Mouse (Mus musculus): ENCODE measurements around the gene Abcc8. TPM values are rescaled to one million over a fixed set of nuclear protein-coding genes. Genes with fewer than 3 reads are reported as not detected.

The Abcc8 gene
- polyA plus RNA-seq, 1 experiment from 2014 or later, result 0.11 TPM

DNA sequence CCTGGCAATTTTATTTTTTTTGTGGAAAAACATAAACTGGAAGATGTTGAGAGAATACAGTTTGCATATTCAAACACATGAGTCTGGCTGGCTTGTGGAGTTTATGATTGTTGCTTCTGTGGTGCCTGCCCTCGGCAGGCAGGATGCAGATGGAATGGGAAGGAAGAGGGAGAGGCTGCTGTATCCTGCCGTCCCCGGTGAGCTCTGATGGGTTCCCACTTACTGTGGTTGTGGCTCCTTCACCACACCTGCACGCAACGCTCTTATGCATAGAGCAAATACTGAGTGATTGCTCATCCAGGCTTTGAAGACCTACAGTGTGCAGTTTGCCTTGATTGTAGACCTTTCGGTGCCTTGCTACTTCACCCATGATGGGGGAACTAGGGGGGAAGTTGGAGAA is 91.6 kb downstream of the Abcc8 start:
- peaks cover 8% of the 10 kb centered on the region for H3K36me3 ChIP-seq (replicated peaks; ENCODE audit: insufficient read depth, low read length)
- no peak for ATAC-seq
- no peak overlapping the region for H3K4me2 ChIP-seq (ENCODE audit: low read depth, low read length)
- H3K27ac ChIP-seq (ENCODE audit: low read depth), result no peak overlapping the region
- H3K9ac ChIP-seq (replicated peaks), result no peak overlapping the region
- TF ChIP-seq EP300 (IDR thresholded peaks at IDR 0.05; ENCODE audit: low read depth) (no peak), CTCF (IDR thresholded peaks at IDR 0.05; ENCODE audit: low read depth) (no peak)
- no peak for DNase-seq
- no peaks in the 10 kb centered on the region for H3K27me3 ChIP-seq (ENCODE audit: insufficient read depth, low read length)
- no peaks in the 10 kb centered on the region for H3K9me3 ChIP-seq (ENCODE audit: low read length)
- no peaks in the 10 kb centered on the region; the same call in 1 of the 2 replicates for H3K4me1 ChIP-seq (ENCODE audit: insufficient read depth)
- H3K4me3 ChIP-seq (ENCODE audit: low read depth, low read length), result no peak overlapping the region
- 45% methylated on average over 6 of the region's 6 CpGs for WGBS (ENCODE audit: insufficient replicate concordance)

DNA sequence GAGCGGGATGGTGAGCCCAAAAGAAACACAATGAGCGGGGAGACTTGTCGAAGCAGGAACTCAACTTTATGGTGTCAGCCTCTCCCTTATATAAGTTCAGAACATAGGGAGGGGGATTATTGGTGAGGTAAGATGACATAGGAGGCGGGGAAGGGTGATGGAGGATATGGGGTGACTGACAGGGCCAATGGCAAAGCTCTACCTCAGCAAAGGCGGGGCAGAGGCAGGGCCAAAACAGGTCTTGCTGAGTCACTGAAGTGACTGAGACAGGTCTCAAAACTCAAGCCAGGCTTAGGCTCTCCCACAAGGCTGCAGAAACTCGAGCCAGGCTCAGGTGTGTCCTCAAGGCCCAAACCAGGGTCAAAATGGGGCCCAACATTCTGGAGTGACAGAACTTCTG is 93.5 kb downstream of the Abcc8 start:
- Histone ChIP-seq H3K27ac (ENCODE audit: low read depth) (no peak overlapping the region), H3K4me3 (ENCODE audit: low read depth, low read length) (no peak overlapping the region), H3K27me3 (ENCODE audit: insufficient read depth, low read length) (no peaks in the 10 kb centered on the region), H3K9ac (replicated peaks) (no peak overlapping the region), H3K36me3 (replicated peaks; ENCODE audit: insufficient read depth, low read length) (peaks cover 24% of the 10 kb centered on the region), H3K4me1 (ENCODE audit: insufficient read depth) (no peaks in the 10 kb centered on the region; the same call in 1 of the 2 replicates), H3K9me3 (ENCODE audit: low read length) (no peaks in the 10 kb centered on the region), H3K4me2 (ENCODE audit: low read depth, low read length) (no peak overlapping the region)
- no peak for ATAC-seq
- no peak for DNase-seq
- 80% methylated on average over 6 of the region's 6 CpGs for WGBS (ENCODE audit: insufficient replicate concordance)
- TF ChIP-seq CTCF (IDR thresholded peaks at IDR 0.05; ENCODE audit: low read depth) (no peak), EP300 (IDR thresholded peaks at IDR 0.05; ENCODE audit: low read depth) (no peak)

- peak; percentile 36; the same call in 1 of the 2 replicates for ATAC-seq
- H3K27ac ChIP-seq (ENCODE audit: low read depth), result no peak overlapping the region
- H3K9me3 ChIP-seq (ENCODE audit: low read length), result no peaks in the 10 kb centered on the region
- peak; percentile 30 for DNase-seq
- H3K4me2 ChIP-seq (ENCODE audit: low read depth, low read length), result no peak overlapping the region
- TF ChIP-seq CTCF (IDR thresholded peaks at IDR 0.05; ENCODE audit: low read depth), result no peak
- no peak for TF ChIP-seq EP300 (IDR thresholded peaks at IDR 0.05; ENCODE audit: low read depth)
- H3K9ac ChIP-seq (replicated peaks), result no peak overlapping the region
- H3K4me3 ChIP-seq (ENCODE audit: low read depth, low read length), result no peak overlapping the region
- no peaks in the 10 kb centered on the region; the same call in 1 of the 2 replicates for H3K4me1 ChIP-seq (ENCODE audit: insufficient read depth)
- peaks cover 37% of the 10 kb centered on the region for H3K36me3 ChIP-seq (replicated peaks; ENCODE audit: insufficient read depth, low read length)
- no peaks in the 10 kb centered on the region for H3K27me3 ChIP-seq (ENCODE audit: insufficient read depth, low read length)
- WGBS (ENCODE audit: insufficient replicate concordance), result 63% methylated on average over 16 of the region's 16 CpGs
Measured at GRCm38 (mm10) chr7:46084839-46085513, 94.9 kb downstream of the Abcc8 start.

DNA sequence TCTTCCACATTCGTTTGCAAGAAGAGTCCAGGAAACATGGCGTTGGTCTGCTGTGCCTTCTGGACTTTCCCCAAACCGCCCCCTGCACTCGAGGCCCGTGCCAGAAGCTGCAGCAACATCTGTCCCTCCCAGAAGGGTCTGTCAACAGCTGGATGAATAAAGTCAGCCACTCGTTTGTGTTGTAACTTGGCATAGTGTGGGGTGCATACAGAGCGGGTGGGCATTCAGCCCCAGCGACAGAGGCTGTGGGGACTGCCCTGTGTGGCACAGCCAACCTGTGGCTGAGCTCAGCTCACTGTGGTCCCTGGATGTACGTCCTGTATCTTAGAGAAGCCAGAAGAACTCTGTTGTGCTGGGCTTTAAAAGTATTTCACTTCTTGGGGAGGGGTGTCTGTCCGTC is 95.8 kb downstream of the Abcc8 start:
- H3K4me3 ChIP-seq (ENCODE audit: low read depth, low read length), result no peak overlapping the region
- no peak for TF ChIP-seq CTCF (IDR thresholded peaks at IDR 0.05; ENCODE audit: low read depth)
- no peak for TF ChIP-seq EP300 (IDR thresholded peaks at IDR 0.05; ENCODE audit: low read depth)
- H3K27ac ChIP-seq (ENCODE audit: low read depth), result no peak overlapping the region
- 75% methylated on average over 10 of the region's 10 CpGs for WGBS (ENCODE audit: insufficient replicate concordance)
- no peaks in the 10 kb centered on the region; the same call in 1 of the 2 replicates for H3K4me1 ChIP-seq (ENCODE audit: insufficient read depth)
- H3K36me3 ChIP-seq (replicated peaks; ENCODE audit: insufficient read depth, low read length), result peaks cover 46% of the 10 kb centered on the region
- no peaks in the 10 kb centered on the region for H3K9me3 ChIP-seq (ENCODE audit: low read length)
- no peak overlapping the region for H3K9ac ChIP-seq (replicated peaks)
- DNase-seq (no peak), ATAC-seq (no peak)
- no peaks in the 10 kb centered on the region for H3K27me3 ChIP-seq (ENCODE audit: insufficient read depth, low read length)
- no peak overlapping the region for H3K4me2 ChIP-seq (ENCODE audit: low read depth, low read length)

DNA sequence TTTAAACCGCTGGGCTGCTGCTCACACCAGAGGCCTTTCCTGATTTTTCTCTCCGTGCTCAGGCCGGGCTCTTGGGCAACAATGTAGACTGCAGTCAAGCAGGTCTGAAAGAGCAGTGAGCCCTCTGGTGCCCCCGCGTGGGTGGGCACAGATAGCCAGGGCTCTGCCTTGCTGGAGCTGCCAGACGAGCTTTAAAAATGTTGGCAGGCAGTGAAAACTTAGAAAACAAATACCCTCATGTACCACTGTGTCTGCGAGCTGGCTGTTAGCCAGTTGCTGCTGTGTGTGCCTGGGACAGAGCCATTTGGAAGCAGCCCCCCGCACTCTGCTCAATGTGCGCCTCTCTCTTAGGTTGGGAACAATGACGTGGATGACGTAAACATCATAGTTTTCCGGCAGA is 102.2 kb downstream of the Abcc8 start:
- DNase-seq (no peak), ATAC-seq (no peak)
- TF ChIP-seq EP300 (IDR thresholded peaks at IDR 0.05; ENCODE audit: low read depth) (no peak), CTCF (IDR thresholded peaks at IDR 0.05; ENCODE audit: low read depth) (no peak)
- no peaks in the 10 kb centered on the region for H3K27me3 ChIP-seq (ENCODE audit: insufficient read depth, low read length)
- H3K27ac ChIP-seq (ENCODE audit: low read depth), result no peak overlapping the region
- H3K4me3 ChIP-seq (ENCODE audit: low read depth, low read length), result no peak overlapping the region
- peaks cover 48% of the 10 kb centered on the region for H3K36me3 ChIP-seq (replicated peaks; ENCODE audit: insufficient read depth, low read length)
- no peaks in the 10 kb centered on the region for H3K9me3 ChIP-seq (ENCODE audit: low read length)
- H3K4me2 ChIP-seq (ENCODE audit: low read depth, low read length), result no peak overlapping the region
- H3K9ac ChIP-seq (replicated peaks), result no peak overlapping the region
- no peaks in the 10 kb centered on the region for H3K4me1 ChIP-seq (ENCODE audit: insufficient read depth)
- WGBS (ENCODE audit: insufficient replicate concordance), result 87% methylated on average over 12 of the region's 12 CpGs

- H3K27me3 ChIP-seq (ENCODE audit: insufficient read depth, low read length), result no peaks in the 10 kb centered on the region
- H3K4me2 ChIP-seq (ENCODE audit: low read depth, low read length), result no peak overlapping the region
- no peak overlapping the region for H3K27ac ChIP-seq (ENCODE audit: low read depth)
- DNase-seq, result no peak
- H3K9ac ChIP-seq (replicated peaks), result no peak overlapping the region
- TF ChIP-seq CTCF (IDR thresholded peaks at IDR 0.05; ENCODE audit: low read depth) (no peak), EP300 (IDR thresholded peaks at IDR 0.05; ENCODE audit: low read depth) (no peak)
- H3K4me1 ChIP-seq (ENCODE audit: insufficient read depth), result no peaks in the 10 kb centered on the region
- ATAC-seq, result no peak
- WGBS (ENCODE audit: insufficient replicate concordance), result 73% methylated on average over 7 of the region's 7 CpGs
- peaks cover 50% of the 10 kb centered on the region for H3K36me3 ChIP-seq (replicated peaks; ENCODE audit: insufficient read depth, low read length)
- no peaks in the 10 kb centered on the region for H3K9me3 ChIP-seq (ENCODE audit: low read length)
- H3K4me3 ChIP-seq (ENCODE audit: low read depth, low read length), result no peak overlapping the region
Measured at GRCm38 (mm10) chr7:46076844-46077243, 103.0 kb downstream of the Abcc8 start.

All from liver, postnatal 0 days (tissue).